Mouse (Mus musculus) bone marrow macrophage, adult 2 months (primary cell): ENCODE results near the gene Slc2a2. TPM values are rescaled to one million over a fixed set of nuclear protein-coding genes. Genes with fewer than 3 reads are reported as not detected.
"Not testable (repeated sequence)": the region's sequence is repeated elsewhere in the genome, so short reads cannot be mapped to it uniquely, and the experiment has no call there.

ENCODE experiments used
- H3K27ac ChIP-seq: 2 replicates; pipeline ENCODE4 v1.5.1; 2012; ENCODE audit warnings: low read depth, low read length; ENCODE audit not compliant: insufficient read depth
- H3K4me1 ChIP-seq: 2 replicates; pipeline ENCODE4 v1.6.1; 2012; ENCODE audit warnings: low read length; ENCODE audit not compliant: control insufficient read depth, insufficient read depth
- H3K4me3 ChIP-seq: 2 replicates; pipeline ENCODE4 v1.5.1; 2012; ENCODE audit warnings: mild to moderate bottlenecking, low read length, moderate library complexity; ENCODE audit not compliant: insufficient read depth
- CTCF ChIP-seq: IDR thresholded peaks from 2 replicates; pipeline ENCODE4 v1.5.1; 2012; ENCODE audit warnings: low read depth, mild to moderate bottlenecking, low read length, moderate library complexity
- POLR2A ChIP-seq: IDR thresholded peaks from 2 replicates; pipeline ENCODE4 v1.6.1; 2012; ENCODE audit warnings: mild to moderate bottlenecking, low read depth, low read length, borderline replicate concordance
- polyA plus RNA-seq: library from polyadenylated mRNA; stranded (reverse); fragments of >200 nt; gene quantifications from 2 replicates; pipeline ENCODE4 v1.2.4, GENCODE M21; 2012; ENCODE audit not compliant: missing spikeins, insufficient read depth, insufficient read length

The Slc2a2 gene
- polyA plus RNA-seq, 1 experiment, result not detected

- H3K4me3 ChIP-seq, result no peak overlapping the region
- no peak overlapping the region for H3K27ac ChIP-seq
- TF ChIP-seq CTCF (no peak), POLR2A (no peak)
- no peaks in the 10 kb centered on the region for H3K4me1 ChIP-seq
These were observed 69.2 kb downstream of the Slc2a2 start for GRCm38 (mm10) chr3:28766935-28767334.

DNA sequence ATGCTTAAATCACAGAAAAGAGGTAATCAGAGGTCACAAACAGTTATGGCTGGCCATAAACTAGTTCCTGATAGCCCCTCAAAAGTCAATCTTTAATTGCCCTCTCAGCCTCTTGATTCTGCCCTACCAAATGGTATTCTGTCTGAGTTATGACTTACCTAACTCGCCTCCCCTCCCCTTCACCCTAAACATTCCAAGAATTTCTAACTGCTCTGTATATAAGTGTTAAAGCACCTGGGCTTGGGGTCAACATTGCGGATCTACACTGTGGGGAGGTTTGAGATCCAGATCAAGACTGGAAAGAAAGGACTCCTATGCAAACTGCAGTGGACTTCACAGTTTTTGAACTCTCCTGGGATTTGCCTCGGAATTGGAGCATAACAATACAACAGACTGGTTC lies 70.5 kb downstream of the Slc2a2 start:
- Histone ChIP-seq H3K4me3 (no peak overlapping the region), H3K27ac (no peak overlapping the region), H3K4me1 (no peaks in the 10 kb centered on the region)
- TF ChIP-seq CTCF (no peak), POLR2A (no peak)

GRCm38 (mm10) chr3:28772919-28773318 lies 75.2 kb downstream of the Slc2a2 start:
- H3K4me1 ChIP-seq, H3K4me3 ChIP-seq, H3K27ac ChIP-seq: not testable (repeated sequence)
- TF ChIP-seq CTCF, result 0 out of 2 replicates have a peak, but pooled peaks have one; percentile 14

- H3K27ac ChIP-seq, result no peak overlapping the region
- no peak overlapping the region for H3K4me3 ChIP-seq
- TF ChIP-seq POLR2A (no peak), CTCF (no peak)
- H3K4me1 ChIP-seq, result no peaks in the 10 kb centered on the region
These were observed 77.7 kb downstream of the Slc2a2 start for GRCm38 (mm10) chr3:28775361-28775760.

- Histone ChIP-seq H3K4me3 (no peak overlapping the region), H3K4me1 (no peaks in the 10 kb centered on the region), H3K27ac (no peak overlapping the region)
- TF ChIP-seq CTCF (no peak), POLR2A (no peak)
These were observed 78.3 kb downstream of the Slc2a2 start for GRCm38 (mm10) chr3:28775958-28776357.

DNA sequence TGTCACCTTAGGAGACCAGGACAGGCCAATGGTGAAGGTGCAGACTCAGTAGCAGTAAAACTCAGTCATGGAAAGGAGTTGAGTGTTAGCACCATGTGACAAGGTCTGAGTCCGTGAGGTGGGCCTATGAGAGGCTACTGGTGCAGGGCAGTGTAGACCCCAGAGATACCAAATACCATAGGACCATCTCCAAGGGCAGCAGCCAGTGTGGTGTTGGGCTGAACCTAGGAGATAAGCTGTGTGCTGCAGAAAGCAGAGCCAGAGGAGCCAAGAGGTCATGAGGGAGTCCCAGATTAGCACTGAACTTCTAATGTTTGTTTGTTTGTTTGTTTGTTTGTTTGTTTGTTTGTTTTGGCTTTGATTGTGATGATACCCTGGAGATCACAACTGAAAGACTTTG lies 78.8 kb downstream of the Slc2a2 start:
- H3K4me1 ChIP-seq, result no peaks in the 10 kb centered on the region
- no peak overlapping the region for H3K27ac ChIP-seq
- TF ChIP-seq CTCF (no peak), POLR2A (no peak)
- H3K4me3 ChIP-seq, result no peak overlapping the region

- Histone ChIP-seq H3K4me3 (0 out of 2 replicates have a peak overlapping the region, but pooled peaks have one; percentile 16), H3K4me1 (peaks cover 6% of the 10 kb centered on the region), H3K27ac (no peak overlapping the region)
- TF ChIP-seq CTCF (no peak), POLR2A (no peak)
These were observed 82.8 kb downstream of the Slc2a2 start for GRCm38 (mm10) chr3:28780511-28780910.

Other genes starting within 250 kb of the Slc2a2 start
- 5.7 and 7.2 TPM in 2 replicates for gene Eif5a2, start 83.4 kb downstream of the Slc2a2 start, polyA plus RNA-seq
- gene Rpl22l1, start 107.5 kb downstream of the Slc2a2 start, polyA plus RNA-seq, result 236 and 242 TPM in 2 replicates
- not detected in 2 replicates for gene Gm1527, start 194.7 kb downstream of the Slc2a2 start, polyA plus RNA-seq